Mouse (Mus musculus) lung, embryonic 16.5 days (tissue): ENCODE results near the gene Mtf1. TPM values are rescaled to one million over a fixed set of nuclear protein-coding genes. Genes with fewer than 3 reads are reported as not detected.
A peak's percentile ranks its signal among the peaks of the same experiment; 100 is the strongest.

Experiments used
- ATAC-seq: fragments of 200-750 bp; cut with Nextera tagmentation; 2 replicates; pipeline ENCODE4 v1.8.0; 2017; ENCODE audit warnings: low read depth, mild to moderate bottlenecking, moderate library complexity
- H3K27ac ChIP-seq: fragments of 300-500 bp; sonication (generic); 2 replicates; pipeline ENCODE4 v1.5.1; 2014; ENCODE audit warnings: mild to moderate bottlenecking, control low read depth, low read length
- H3K27me3 ChIP-seq: fragments of 300-500 bp; sonication (generic); 2 replicates; pipeline ENCODE4 v1.6.1; 2014; ENCODE audit warnings: low read depth, low read length, mixed read lengths; ENCODE audit not compliant: control insufficient read depth, insufficient read depth
- H3K36me3 ChIP-seq: fragments of 300-500 bp; sonication (generic); 2 replicates; pipeline ENCODE4 v1.6.1; 2014; ENCODE audit warnings: low read length; ENCODE audit not compliant: control insufficient read depth, insufficient read depth
- H3K4me1 ChIP-seq: fragments of 300-500 bp; sonication (generic); replicated peaks from 2 replicates; pipeline ENCODE4 v1.6.1; 2014; ENCODE audit warnings: low read length, mixed read lengths; ENCODE audit not compliant: control insufficient read depth, insufficient read depth
- H3K4me2 ChIP-seq: fragments of 300-500 bp; sonication (generic); 2 replicates; pipeline ENCODE4 v1.6.1; 2014; ENCODE audit warnings: low read depth, low read length, control low read depth
- H3K4me3 ChIP-seq: fragments of 300-500 bp; sonication (generic); 2 replicates; pipeline ENCODE4 v1.5.1; 2014; ENCODE audit warnings: mild to moderate bottlenecking, low read length, control low read depth
- H3K9ac ChIP-seq: fragments of 300-500 bp; sonication (generic); 2 replicates; pipeline ENCODE4 v1.6.1; 2014; ENCODE audit warnings: low read length, control low read depth
- H3K9me3 ChIP-seq: fragments of 300-500 bp; sonication (generic); 2 replicates; pipeline ENCODE4 v1.6.1; 2016; ENCODE audit warnings: low read length; ENCODE audit not compliant: control insufficient read depth
- WGBS: fragments of 180-500 bp; shearing (Covaris S2); extraction: QIAGEN DNeasy Blood & Tissue Kit; methylation state at CpG from one replicate; pipeline ENCODE4 v1.1.7; 2014; 5-methylcytosine and 5-hydroxymethylcytosine counted together
- polyA plus RNA-seq: library from polyadenylated mRNA; unstranded; fragments of >200 nt; fragmentation: Nextera tagmentation; extraction: Ambion mirVana; gene quantifications from 2 replicates; pipeline ENCODE4 v1.2.1, GENCODE M21; 2015

Gene Mtf1
- 12.6 and 12.8 TPM in 2 replicates for polyA plus RNA-seq

DNA sequence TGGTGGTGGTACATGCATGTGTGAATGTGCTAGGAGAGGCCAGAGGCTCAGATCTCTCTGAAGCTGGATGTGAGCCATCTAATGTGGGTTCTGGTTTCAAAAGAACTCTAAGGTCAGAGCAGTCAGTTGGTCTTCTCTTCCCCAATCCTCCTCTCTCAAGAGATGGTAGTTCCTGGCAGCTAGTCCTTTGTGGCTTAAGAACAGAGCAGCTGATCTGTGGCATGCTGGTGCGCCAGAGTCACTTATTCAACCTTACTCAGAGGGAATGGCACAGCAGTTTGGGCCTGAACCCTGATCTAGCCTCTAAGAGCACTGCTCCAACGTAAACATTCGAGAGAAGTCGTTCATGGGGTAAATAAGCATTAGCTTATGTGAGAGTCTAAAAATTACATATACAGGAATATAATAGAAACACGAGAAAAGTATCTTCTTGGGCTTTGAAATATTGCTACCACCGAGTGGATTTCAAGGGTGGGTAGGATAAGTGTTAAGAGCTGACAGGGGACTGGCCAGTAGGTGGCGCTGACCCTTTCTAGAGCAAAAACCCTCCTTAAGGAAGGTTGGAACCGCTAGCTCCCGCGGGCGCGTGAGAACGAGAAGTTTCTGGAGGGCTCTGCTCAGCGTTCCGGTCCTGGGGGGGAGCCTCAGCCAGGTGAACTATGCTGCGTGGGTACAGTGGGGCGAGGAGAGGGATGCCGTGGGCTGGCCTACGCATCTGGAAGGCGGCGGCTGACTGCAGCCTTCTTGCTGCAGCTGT is at the start of gene Mtf1:
Gene Mtf1, plus strand, starts transcription at position 553 of the 757 bp plus-strand sequence.
- Histone ChIP-seq H3K4me2 (peak within 1 kb of the TSS; percentile 80), H3K9ac (peak within 1 kb of the TSS; percentile 92), H3K27ac (peak within 1 kb of the TSS; percentile 98), H3K27me3 (no peaks in the 10 kb centered on the region), H3K4me1 (peaks cover 10% of the 10 kb centered on the region), H3K36me3 (peaks cover 13% of the 10 kb centered on the region), H3K4me3 (peak within 1 kb of the TSS; percentile 90), H3K9me3 (no peaks in the 10 kb centered on the region)
- WGBS: 4% methylated on average over 21 of the region's 21 CpGs
- ATAC-seq: peak; percentile 83

DNA sequence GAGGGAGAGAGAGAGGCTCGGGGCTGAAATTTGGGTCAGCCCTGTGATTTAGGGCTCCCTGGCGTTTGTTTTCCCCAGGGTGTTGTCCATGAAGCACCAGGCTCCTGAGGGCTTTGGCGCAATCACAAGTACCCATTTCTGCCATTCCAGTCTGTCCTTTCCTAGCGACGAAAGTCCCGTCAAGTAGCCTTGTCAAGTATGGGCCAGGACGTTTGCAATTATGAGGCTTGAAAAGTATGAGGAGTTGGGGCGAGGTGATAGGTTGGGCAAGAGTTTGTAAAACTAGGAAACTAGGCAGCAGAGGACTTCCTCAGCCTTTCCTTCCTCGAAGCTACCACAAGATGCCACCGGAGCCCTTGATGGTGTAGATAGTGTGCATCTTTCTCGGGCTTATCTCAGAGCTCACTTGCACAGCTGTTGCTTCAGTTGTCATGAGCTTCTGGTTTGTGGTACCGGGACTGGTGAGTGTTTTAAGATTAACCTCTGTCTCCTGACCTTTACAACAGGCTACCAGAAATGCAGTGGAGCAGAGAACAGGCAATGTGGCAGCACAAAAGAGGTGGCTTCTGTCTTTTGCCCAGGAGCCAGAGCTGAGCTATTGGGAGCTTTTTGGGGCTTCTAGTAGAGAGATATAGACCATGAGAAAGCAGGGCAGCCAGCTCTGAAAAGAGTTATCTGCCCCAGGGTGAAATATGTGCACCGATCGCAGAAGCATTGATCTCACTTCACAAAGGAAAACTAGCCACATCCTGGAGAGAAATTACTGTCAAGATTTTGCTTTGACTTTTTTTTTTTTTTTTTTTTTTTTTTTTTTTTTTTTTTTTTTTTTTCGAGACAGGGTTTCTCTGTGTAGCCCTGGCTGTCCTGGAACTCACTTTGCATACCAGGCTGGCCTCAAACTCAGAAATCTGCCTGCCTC is 49.4 kb upstream of the Mtf1 start:
- 13% methylated on average over 14 of the region's 15 CpGs for WGBS
- ATAC-seq: peak; percentile 23
- Histone ChIP-seq H3K9me3 (no peaks in the 10 kb centered on the region), H3K9ac (peak overlapping the region; percentile 78), H3K4me1 (peaks cover 26% of the 10 kb centered on the region), H3K4me3 (peak overlapping the region; percentile 83), H3K36me3 (no peaks in the 10 kb centered on the region), H3K27me3 (no peaks in the 10 kb centered on the region), H3K4me2 (peak overlapping the region; percentile 89), H3K27ac (peak overlapping the region; percentile 67)

DNA sequence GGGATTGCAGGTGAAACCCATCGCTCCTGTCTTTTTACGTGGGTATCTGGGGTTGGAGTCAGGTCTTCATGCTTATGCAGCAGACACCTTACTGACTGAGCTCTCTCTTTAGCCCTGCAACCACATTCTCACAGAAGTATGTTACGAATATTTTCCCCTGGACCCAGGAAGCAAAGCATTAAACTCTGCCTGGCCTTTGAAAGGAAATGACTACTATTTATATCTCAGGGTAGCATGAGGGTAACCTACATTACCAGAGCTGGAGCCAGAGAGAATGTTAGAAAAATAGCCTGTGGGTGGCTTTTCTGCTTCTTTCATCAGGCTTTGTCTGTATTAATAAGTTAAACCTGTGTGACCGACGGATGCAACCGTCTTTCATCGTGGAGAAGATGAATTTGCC is 46.4 kb upstream of the Mtf1 start:
- 51% methylated on average over 7 of the region's 7 CpGs for WGBS
- ATAC-seq: no peak
- no peak overlapping the region for H3K27ac ChIP-seq

DNA sequence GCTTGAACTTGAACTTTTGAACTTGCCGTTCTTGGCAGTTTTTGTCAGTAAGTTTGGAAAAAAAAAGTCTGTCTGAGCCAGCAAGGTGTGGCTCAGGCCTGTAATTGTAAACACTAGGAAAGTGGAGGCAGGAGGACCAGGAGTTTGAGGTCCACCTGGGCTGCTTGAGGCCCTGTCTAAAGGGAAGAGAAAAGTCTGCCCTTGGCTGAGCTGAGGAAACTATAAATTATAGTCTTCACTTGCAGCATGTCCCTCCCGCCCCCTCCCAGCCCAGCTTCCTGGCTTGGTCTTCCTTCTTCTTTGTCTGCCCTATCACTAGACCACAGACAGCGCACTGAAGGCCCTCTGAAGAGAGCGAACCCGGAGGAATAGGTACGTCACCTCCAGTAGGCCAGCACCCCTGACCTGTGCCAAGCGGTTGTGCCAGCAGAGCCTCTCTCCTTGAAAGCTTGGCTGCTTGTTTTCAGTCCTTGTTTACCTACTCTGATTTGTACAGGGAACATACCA is 42.5 kb upstream of the Mtf1 start:
- Histone ChIP-seq H3K9ac (no peak overlapping the region), H3K4me1 (peaks cover 9% of the 10 kb centered on the region), H3K27ac (peak overlapping the region; percentile 48; the same call in 1 of the 2 replicates), H3K27me3 (no peaks in the 10 kb centered on the region), H3K4me2 (no peak overlapping the region), H3K36me3 (no peaks in the 10 kb centered on the region), H3K9me3 (no peaks in the 10 kb centered on the region), H3K4me3 (no peak overlapping the region)
- WGBS: 39% methylated on average over 7 of the region's 7 CpGs
- peak; percentile 65; the same call in 1 of the 2 replicates for ATAC-seq

More for the DNA sequence above, 46.4 kb upstream of the Mtf1 start:
- H3K9ac ChIP-seq: no peak overlapping the region
- H3K27me3 ChIP-seq: no peaks in the 10 kb centered on the region
- no peaks in the 10 kb centered on the region for H3K36me3 ChIP-seq
- H3K9me3 ChIP-seq: no peaks in the 10 kb centered on the region
- H3K4me3 ChIP-seq: no peak overlapping the region
- H3K4me1 ChIP-seq: peaks cover 32% of the 10 kb centered on the region
- H3K4me2 ChIP-seq: no peak overlapping the region

DNA sequence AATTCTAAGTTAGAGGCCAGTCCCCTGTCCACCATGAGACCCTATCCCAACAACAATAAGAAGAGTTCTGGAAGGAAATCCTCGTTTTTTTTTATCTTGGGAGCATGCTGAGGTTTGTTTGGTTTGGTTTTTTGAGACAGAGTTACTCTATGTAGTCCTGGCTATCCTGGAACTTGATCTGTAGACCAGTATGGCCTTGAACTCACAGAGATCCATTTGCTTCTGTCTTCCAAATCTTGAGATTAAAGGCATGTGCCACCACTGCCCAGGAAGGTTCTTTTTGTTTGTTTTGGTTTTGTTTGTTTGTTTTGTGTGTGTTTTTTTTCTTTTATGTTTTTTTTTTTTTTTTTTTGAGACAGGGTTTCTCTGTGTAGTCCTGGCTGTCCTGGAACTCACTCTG is 40.7 kb upstream of the Mtf1 start:
- H3K4me2 ChIP-seq: no peak overlapping the region
- H3K27ac ChIP-seq: no peak overlapping the region
- no peaks in the 10 kb centered on the region for H3K27me3 ChIP-seq
- 23% methylated on average over 1 of the region's 1 CpGs for WGBS
- peaks cover 10% of the 10 kb centered on the region for H3K4me1 ChIP-seq
- no peak for ATAC-seq
- no peak overlapping the region for H3K4me3 ChIP-seq
- H3K36me3 ChIP-seq: no peaks in the 10 kb centered on the region
- no peaks in the 10 kb centered on the region for H3K9me3 ChIP-seq
- H3K9ac ChIP-seq: no peak overlapping the region

DNA sequence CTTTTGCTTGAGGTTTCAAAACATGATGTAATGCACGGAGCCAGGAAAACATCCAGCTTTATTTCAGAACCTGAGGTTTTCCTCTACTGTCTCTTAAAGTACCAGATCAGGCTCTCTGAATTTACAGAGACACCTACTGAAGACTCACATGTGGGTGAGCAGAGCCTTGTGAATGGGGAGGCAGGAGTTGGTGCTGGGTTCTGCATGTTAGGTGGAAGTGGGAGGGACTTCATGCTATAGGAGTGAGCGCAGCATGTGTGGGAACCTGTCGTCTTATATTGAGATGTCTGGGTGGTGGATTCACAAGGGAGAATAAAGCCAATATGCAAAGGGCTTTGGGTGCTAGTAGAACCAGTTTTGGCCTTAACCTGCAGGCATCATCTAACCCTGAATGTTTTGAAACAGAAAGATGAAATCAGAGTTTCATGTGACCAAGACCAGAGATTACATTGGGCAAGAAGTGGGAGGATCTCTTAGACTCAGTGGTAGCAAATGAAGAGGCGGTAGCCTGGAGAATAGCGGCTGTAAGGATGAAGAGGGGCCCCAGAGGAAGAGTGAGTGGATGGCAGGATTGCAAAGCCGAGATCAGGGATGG is 38.9 kb upstream of the Mtf1 start:
- ATAC-seq: no peak

DNA sequence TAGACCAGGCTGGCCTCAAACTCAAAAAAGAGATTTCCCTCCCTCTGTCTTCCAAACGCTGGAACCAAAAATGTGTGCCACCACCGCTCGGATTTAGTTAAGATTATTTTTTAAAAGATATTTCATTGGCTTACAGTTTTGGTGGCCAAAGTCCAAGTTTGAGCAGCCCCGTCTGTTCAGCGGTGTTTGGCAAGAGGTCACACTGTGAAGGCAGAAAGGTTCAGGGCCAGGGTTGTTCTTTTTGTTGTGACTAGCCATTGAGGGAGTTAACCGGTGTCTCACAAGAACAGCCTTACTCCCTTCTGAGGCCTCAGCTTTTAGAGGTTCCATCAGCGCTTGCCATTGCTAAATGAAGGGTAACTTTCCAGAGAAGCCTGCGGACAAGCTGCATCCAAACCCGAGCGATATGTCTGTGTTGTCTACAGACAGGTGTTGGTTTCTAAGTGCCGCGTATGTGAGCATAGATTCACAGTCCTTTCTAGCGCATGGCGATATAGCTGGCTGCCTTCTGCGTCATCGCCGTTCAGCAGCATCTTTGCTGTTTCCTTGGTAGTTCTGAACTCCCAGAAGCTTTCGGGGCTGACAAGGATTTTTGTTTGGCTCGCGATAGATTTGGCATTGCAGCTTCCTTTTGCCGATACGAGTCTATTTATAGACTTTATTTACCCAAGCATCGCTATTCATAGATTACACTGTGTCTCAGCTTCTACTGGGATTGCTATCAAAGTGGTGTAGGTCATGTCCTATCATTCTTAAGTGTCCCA is 35.9 kb upstream of the Mtf1 start:
- H3K9ac ChIP-seq: no peak overlapping the region
- H3K36me3 ChIP-seq: no peaks in the 10 kb centered on the region
- H3K27me3 ChIP-seq: no peaks in the 10 kb centered on the region
- H3K27ac ChIP-seq: no peak overlapping the region
- WGBS: 68% methylated on average over 23 of the region's 23 CpGs
- ATAC-seq: no peak
- H3K4me2 ChIP-seq: no peak overlapping the region
- no peaks in the 10 kb centered on the region for H3K9me3 ChIP-seq
- peaks cover 7% of the 10 kb centered on the region for H3K4me1 ChIP-seq
- H3K4me3 ChIP-seq: no peak overlapping the region

More for the DNA sequence above, 38.9 kb upstream of the Mtf1 start:
- Histone ChIP-seq H3K4me2 (no peak overlapping the region), H3K36me3 (no peaks in the 10 kb centered on the region), H3K4me3 (no peak overlapping the region), H3K27me3 (no peaks in the 10 kb centered on the region), H3K27ac (no peak overlapping the region), H3K9ac (no peak overlapping the region), H3K4me1 (peaks cover 13% of the 10 kb centered on the region), H3K9me3 (no peaks in the 10 kb centered on the region)
- WGBS: 80% methylated on average over 6 of the region's 6 CpGs

DNA sequence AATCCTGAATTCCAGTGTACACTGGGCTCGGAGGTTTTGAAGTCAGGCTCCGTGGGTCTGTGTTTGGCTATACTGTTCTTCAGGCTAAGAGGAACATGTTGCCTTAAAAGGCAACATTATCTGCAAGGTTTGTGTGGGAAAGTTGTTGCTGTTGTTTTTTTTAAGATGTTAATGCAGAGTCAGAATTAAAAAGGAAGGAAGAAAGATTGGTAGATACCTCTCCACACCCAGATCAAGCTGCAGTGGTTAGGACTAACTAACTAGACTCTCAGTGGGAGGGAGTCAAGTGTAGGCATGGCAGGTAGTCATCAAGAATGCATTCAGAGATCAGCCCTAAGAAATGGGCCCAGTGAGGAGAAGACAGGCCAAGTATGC is 35.4 kb upstream of the Mtf1 start:
- Histone ChIP-seq H3K4me3 (no peak overlapping the region), H3K36me3 (no peaks in the 10 kb centered on the region), H3K27ac (no peak overlapping the region; the same call in 1 of the 2 replicates), H3K27me3 (no peaks in the 10 kb centered on the region), H3K4me2 (no peak overlapping the region), H3K9me3 (no peaks in the 10 kb centered on the region), H3K4me1 (peaks cover 7% of the 10 kb centered on the region), H3K9ac (no peak overlapping the region)
- no peak for ATAC-seq
- WGBS: 43% methylated on average over 2 of the region's 2 CpGs
